Comparison of ENCODE assay signal across 8 mouse cellular contexts in the genomic region with DNA sequence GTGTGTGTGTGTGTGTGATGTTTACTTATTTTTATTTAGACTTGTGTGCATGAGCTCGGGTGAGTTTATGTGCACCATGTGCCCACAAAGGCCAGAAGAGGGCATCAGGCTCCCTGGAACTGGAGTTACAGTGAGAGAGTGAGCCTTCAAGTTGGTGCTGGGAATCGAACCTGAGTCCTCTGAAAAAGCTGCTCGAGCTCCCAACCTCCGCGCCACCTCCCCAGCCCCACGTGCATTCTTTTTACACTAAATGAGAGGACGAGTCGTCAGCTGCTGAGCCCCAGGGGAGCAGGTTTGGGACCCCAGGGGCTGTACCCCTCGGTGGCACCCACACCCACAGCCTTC. TPM values are rescaled to one million over a fixed set of nuclear protein-coding genes. Genes with fewer than 3 reads are reported as not detected.
DNase-seq lines count a peak whose midpoint lies in the region; ATAC-seq and TF ChIP-seq lines count a peak whose summit lies in the region.

No protein-coding gene starts in this region.

- H3K4me3 ChIP-seq in kidney, adult 2 months (ENCODE audit: insufficient read depth, low read depth, low read length): peak overlapping the region; percentile 98
- H3K4me3 ChIP-seq in G1E (ENCODE audit: low read depth, low read length): peak overlapping the region; percentile 87
- H3K4me3 ChIP-seq in midbrain, embryonic 11.5 days (ENCODE audit: low read depth, low read length): peak overlapping the region; percentile 64

- ATAC-seq in G1E (ENCODE audit: extremely low read depth, insufficient number of reproducible peaks, low FRiP score, poor library complexity, severe bottlenecking): no peak
- ATAC-seq in granulocyte monocyte progenitor cell, adult 5-6 weeks (replicated peaks; ENCODE audit: poor library complexity, severe bottlenecking): peak; percentile 2; the same call in 1 of the 2 replicates
- ATAC-seq in midbrain, embryonic 11.5 days (ENCODE audit: low FRiP score): no peak; the same call in 1 of the 2 replicates

- H3K36me3 ChIP-seq in kidney, adult 2 months (ENCODE audit: control insufficient read depth, insufficient read depth, low read length): peaks cover 3% of the 10 kb centered on the region
- H3K36me3 ChIP-seq in G1E (replicated peaks): peaks cover 50% of the 10 kb centered on the region
- no peaks in the 10 kb centered on the region for H3K36me3 ChIP-seq in midbrain, embryonic 11.5 days (ENCODE audit: control insufficient read depth, insufficient read depth, low read length)

- peaks cover 11% of the 10 kb centered on the region; the same call in 1 of the 2 replicates for H3K4me1 ChIP-seq in kidney, adult 2 months (ENCODE audit: control insufficient read depth, insufficient read depth, low read length)
- peaks cover 32% of the 10 kb centered on the region for H3K4me1 ChIP-seq in G1E (ENCODE audit: insufficient read depth, low read depth, low read length)
- peaks cover 14% of the 10 kb centered on the region for H3K4me1 ChIP-seq in midbrain, embryonic 11.5 days (ENCODE audit: control insufficient read depth, insufficient read depth, low read length)

- H3K27me3 ChIP-seq in kidney, adult 2 months (replicated peaks; ENCODE audit: control insufficient read depth, insufficient read depth, low read length): no peaks in the 10 kb centered on the region
- H3K27me3 ChIP-seq in G1E (ENCODE audit: insufficient read depth, low read length): no peaks in the 10 kb centered on the region
- H3K27me3 ChIP-seq in midbrain, embryonic 11.5 days (ENCODE audit: control insufficient read depth, insufficient read depth, low read length): no peaks in the 10 kb centered on the region

- peak overlapping the region; percentile 79 for H3K4me2 ChIP-seq in midbrain, embryonic 11.5 days

- 1% methylated on average over 9 of the region's 9 CpGs for WGBS in kidney, adult 2 months
- WGBS in midbrain, embryonic 11.5 days: 6% methylated on average over 9 of the region's 9 CpGs

- no peak for TF ChIP-seq POLR2A in kidney, adult 2 months (IDR thresholded peaks at IDR 0.05; ENCODE audit: low read depth, low read length)

- DNase-seq in kidney, adult 2 months: no peak
- no peak for DNase-seq in kidney, adult 8-10 months
- no peak for DNase-seq in G1E (ENCODE audit: low spot score)
- no peak for DNase-seq in midbrain, embryonic 11.5 days (ENCODE audit: low spot score, missing footprints)
- no peak for DNase-seq in right cerebral cortex, postnatal 36 days (ENCODE audit: low spot score in 2 of 2)
- no peak for DNase-seq in gastrocnemius, postnatal 14 days
- DNase-seq in B cell, adult 2 months: no peak

- H3K9ac ChIP-seq in midbrain, embryonic 11.5 days (ENCODE audit: low read length): peak overlapping the region; percentile 95

- H3K9me3 ChIP-seq in G1E (replicated peaks): no peaks in the 10 kb centered on the region
- no peaks in the 10 kb centered on the region for H3K9me3 ChIP-seq in midbrain, embryonic 11.5 days (ENCODE audit: control insufficient read depth, low read length)

- intact Hi-C loops in gastrocnemius, postnatal 14 days (cut with DNase I; ENCODE audit: low total_unique reads): no loop called here

- TF ChIP-seq CTCF in kidney, adult 2 months (conservative IDR thresholded peaks at IDR 0.05; ENCODE audit: insufficient read depth, insufficient read length, low read depth, low read length): 0 out of 2 replicates have a peak, but pooled peaks have one; percentile 13
- no peak for TF ChIP-seq CTCF in G1E (IDR thresholded peaks at IDR 0.05; ENCODE audit: low read depth, low read length)

- H3K27ac ChIP-seq in kidney, adult 2 months (ENCODE audit: insufficient read depth, low read depth, low read length): peak overlapping the region; percentile 100
- H3K27ac ChIP-seq in midbrain, embryonic 11.5 days (ENCODE audit: low read depth, low read length): peak overlapping the region; percentile 72

RNA-seq across cellular contexts. Expression of a gene that starts 0.5 kb away (rescaled TPM):
- 9.7 and 10.6 TPM in 2 replicates for polyA plus RNA-seq in kidney, adult 2 months (2012; rRNA removed)
- total RNA-seq in G1E (2014; fragmentation: Nextera tagmentation) (20.9 and 21.6 TPM in 2 replicates), G1E (2017) (19.3 and 20.6 TPM in 2 replicates)
- 3.1 and 3.4 TPM in 2 replicates for polyA plus RNA-seq in G1E (2012)
- 7.9 and 10.1 TPM in 2 replicates for total RNA-seq in granulocyte monocyte progenitor cell, adult 5-6 weeks (2014; fragmentation: Nextera tagmentation)
- 9.1 and 9.2 TPM in 2 replicates for total RNA-seq in granulocyte monocyte progenitor cell, adult 5-6 weeks (2017)
- 8.7 and 9.7 TPM in 2 replicates for polyA plus RNA-seq in midbrain, embryonic 11.5 days (2014; fragmentation: Nextera tagmentation; extraction: Ambion mirVana)
- total RNA-seq in gastrocnemius, postnatal 14 days (2021): 1 to 10 TPM; 2.5 to 4.2 TPM

RNA-seq across cellular contexts. Expression of a gene that starts 0.8 kb away (rescaled TPM):
- 14.8 and 15.3 TPM in 2 replicates for polyA plus RNA-seq in kidney, adult 2 months (2012; rRNA removed)
- total RNA-seq in G1E (2014; fragmentation: Nextera tagmentation) (48.3 and 58.6 TPM in 2 replicates), G1E (2017) (4.2 and 5.6 TPM in 2 replicates)
- polyA plus RNA-seq in G1E (2012): 46.9 and 60.8 TPM in 2 replicates
- total RNA-seq in granulocyte monocyte progenitor cell, adult 5-6 weeks (2014; fragmentation: Nextera tagmentation): 29.0 and 31.4 TPM in 2 replicates
- total RNA-seq in granulocyte monocyte progenitor cell, adult 5-6 weeks (2017): 4.5 and 7.1 TPM in 2 replicates
- 20.7 and 24.1 TPM in 2 replicates for polyA plus RNA-seq in midbrain, embryonic 11.5 days (2014; fragmentation: Nextera tagmentation; extraction: Ambion mirVana)
- 1 to 10 TPM; 6.9 to 7.3 TPM for total RNA-seq in gastrocnemius, postnatal 14 days (2021)

RNA-seq across cellular contexts. Expression of a gene that starts 25.8 kb away (rescaled TPM):
- polyA plus RNA-seq in kidney, adult 2 months (2012; rRNA removed): 0.03 TPM in 1 of 2 replicates, not detected in the other
- not detected in 2 replicates for total RNA-seq in G1E (2014; fragmentation: Nextera tagmentation)
- 0.44 TPM in 1 of 2 replicates, not detected in the other for total RNA-seq in G1E (2017)
- polyA plus RNA-seq in G1E (2012): not detected in 2 replicates
- not detected in 2 replicates for total RNA-seq in granulocyte monocyte progenitor cell, adult 5-6 weeks (2014; fragmentation: Nextera tagmentation)
- total RNA-seq in granulocyte monocyte progenitor cell, adult 5-6 weeks (2017): not detected in 2 replicates
- not detected in 2 replicates for polyA plus RNA-seq in midbrain, embryonic 11.5 days (2014; fragmentation: Nextera tagmentation; extraction: Ambion mirVana)
- not detected for total RNA-seq in gastrocnemius, postnatal 14 days (2021)
